Mouse (Mus musculus): ENCODE results near the gene Lrrc20. TPM values are rescaled to one million over a fixed set of nuclear protein-coding genes. Genes with fewer than 3 reads are reported as not detected.
A peak's percentile ranks its signal among the peaks of the same experiment; 100 is the strongest.

The Lrrc20 gene
- 1 to 10 TPM in 13 of 26 experiments, under 1 TPM in 7, not detected in 6; 0.31 to 2.4 (median 1.1) TPM for total RNA-seq (2018; cell fraction: chromatin; rRNA removed)
- total RNA-seq (2018; cell fraction: cytosol; rRNA removed): 1 to 10 TPM; 2.8 to 6.3 (median 4.0) TPM
- total RNA-seq (2018; cell fraction: nucleus; rRNA removed): 1 to 10 TPM in 23 of 26 experiments, under 1 TPM in 3; 0.58 to 4.5 (median 2.0) TPM
- polyA plus RNA-seq (2018): 4.4 to 7.4 TPM (median 5.7 TPM) in 3 replicates

DNA sequence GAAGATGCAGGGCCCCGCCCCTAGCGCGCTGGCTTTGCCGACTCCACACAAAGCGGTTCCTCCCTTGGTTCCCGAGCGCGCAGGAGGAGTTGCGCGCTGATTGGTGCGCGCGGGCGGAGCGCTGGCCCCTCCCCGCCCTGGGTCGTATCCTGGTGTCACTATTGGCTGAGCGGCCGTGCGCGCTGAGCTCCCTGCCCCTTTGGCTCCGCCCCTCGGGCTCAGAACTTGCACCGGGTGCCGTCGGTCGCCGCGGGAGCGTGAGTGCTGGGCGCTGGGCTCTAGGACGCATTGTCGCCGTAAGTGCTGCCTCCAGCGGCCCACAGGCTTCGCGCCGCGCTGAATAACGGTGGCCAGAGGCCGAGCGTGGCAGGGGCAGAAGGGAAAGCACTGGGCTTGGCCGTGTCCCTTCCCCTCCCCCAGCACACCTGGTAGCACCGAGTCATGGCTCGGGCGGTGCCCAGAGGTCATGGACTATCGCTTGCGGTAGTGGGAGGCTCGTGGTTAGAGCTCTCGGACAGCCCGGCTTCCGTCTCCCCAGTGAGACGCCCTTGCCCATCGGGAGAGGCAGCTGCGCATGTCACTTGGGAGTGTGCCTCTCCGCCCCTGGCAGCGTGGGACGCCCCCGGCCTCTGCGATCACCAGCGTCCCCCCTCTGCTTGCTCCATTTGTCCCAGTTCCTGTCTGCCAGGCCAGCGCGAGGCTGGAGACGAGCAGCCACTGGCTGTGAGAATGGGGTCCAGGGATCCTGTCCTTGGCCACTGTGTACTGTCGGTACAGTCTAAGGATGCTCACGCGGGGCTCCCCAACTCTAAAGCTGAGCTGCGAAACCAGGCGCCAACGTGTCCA is at the start of gene Lrrc20:
Gene Lrrc20, plus strand, starts transcription at position 208 of the 846 bp plus-strand sequence.
- peak within 1 kb of the TSS; percentile 31; the same call in 1 of the 2 replicates for H3K27ac ChIP-seq
- peak within 1 kb of the TSS; percentile 48 for H3K4me3 ChIP-seq (ENCODE audit: inconsistent target)
- no peaks in the 10 kb centered on the region for H3K36me3 ChIP-seq (ENCODE audit: inconsistent target)
- H3K79me2 ChIP-seq (ENCODE audit: inconsistent target): no peaks in the 10 kb centered on the region
- under 1% methylated on average over 67 of the region's 70 CpGs for WGBS (ENCODE audit: missing documents)

DNA sequence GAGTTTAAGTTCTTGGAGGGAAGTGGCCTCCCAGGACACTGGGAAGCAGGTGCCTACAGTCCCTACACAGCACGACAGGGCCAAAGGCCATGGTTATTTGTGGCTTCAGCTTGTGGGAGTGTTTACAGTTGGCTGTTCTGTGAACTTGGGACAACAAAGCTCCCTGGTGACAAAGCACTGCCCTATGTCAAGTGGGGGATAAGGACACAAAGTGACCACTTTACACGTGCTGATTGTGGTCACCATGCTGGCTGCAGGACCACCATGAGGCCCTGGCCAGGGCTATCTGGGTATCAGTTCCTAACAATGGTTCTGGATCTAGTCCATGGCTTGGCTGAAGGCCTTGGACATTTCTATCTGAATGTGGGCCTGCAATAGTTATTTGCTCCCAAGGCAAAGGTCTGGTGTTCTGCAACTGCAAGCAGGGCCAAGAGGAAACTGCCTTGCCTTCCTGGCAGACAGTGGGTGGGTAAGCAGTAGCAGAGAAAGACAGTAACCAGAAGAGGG is 49.3 kb upstream of the Lrrc20 start:
- Histone ChIP-seq H3K36me3 (ENCODE audit: inconsistent target) (peaks cover 17% of the 10 kb centered on the region; the same call in 1 of the 2 replicates), H3K27ac (no peak overlapping the region)
- 52% methylated on average over 2 of the region's 2 CpGs for WGBS (ENCODE audit: missing documents)

DNA sequence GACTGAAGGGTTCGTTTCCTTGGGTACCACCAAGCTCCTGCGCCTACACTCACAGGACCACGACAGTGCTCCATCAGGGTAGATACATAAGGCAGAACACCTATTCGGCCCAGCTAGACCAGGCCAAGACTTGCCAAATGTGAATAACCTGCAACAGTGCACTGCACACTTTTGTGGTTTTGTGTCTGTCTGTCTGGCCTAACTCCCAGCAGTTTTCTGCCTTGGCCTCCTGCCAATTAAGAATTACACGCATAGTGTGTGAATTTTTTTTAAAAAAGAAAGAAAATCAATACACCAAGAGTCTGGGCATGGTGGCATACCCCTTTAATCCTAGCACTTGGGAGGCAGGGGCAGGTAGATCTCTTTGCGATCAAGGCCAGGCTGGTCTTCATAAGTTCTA is 47.6 kb upstream of the Lrrc20 start:
- no peak overlapping the region for H3K27ac ChIP-seq
- H3K79me2 ChIP-seq (ENCODE audit: inconsistent target): no peaks in the 10 kb centered on the region
- no peak overlapping the region for H3K4me3 ChIP-seq (ENCODE audit: inconsistent target)
- 81% methylated on average over 6 of the region's 6 CpGs for WGBS (ENCODE audit: missing documents)
- H3K36me3 ChIP-seq (ENCODE audit: inconsistent target): peaks cover 31% of the 10 kb centered on the region

More for the DNA sequence above, 49.3 kb upstream of the Lrrc20 start:
- no peak overlapping the region for H3K4me3 ChIP-seq (ENCODE audit: inconsistent target)
- H3K79me2 ChIP-seq (ENCODE audit: inconsistent target): no peaks in the 10 kb centered on the region

DNA sequence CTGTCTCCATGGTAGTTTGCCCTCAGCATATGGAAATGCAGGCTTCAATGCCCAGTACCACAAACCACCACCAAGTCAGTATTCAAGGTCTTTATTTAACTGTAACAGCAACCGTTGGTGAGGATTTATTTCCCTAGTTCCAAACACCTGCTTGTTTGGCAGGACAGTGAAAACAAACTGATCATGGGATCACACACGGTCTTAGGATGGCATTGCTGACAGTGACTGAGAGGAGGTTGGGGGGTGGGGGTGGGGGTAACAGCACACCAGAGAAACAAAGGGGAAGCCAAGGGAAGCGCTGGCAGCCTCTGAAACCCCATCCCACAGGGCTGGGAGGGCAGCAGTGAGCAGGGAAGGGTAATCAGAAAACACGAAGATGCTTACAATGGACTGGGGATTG is 47.2 kb upstream of the Lrrc20 start:
- no peak overlapping the region for H3K27ac ChIP-seq
- no peak overlapping the region for H3K4me3 ChIP-seq (ENCODE audit: inconsistent target)
- peaks cover 36% of the 10 kb centered on the region for H3K36me3 ChIP-seq (ENCODE audit: inconsistent target)
- WGBS (ENCODE audit: missing documents): 80% methylated on average over 4 of the region's 4 CpGs
- no peaks in the 10 kb centered on the region for H3K79me2 ChIP-seq (ENCODE audit: inconsistent target)

DNA sequence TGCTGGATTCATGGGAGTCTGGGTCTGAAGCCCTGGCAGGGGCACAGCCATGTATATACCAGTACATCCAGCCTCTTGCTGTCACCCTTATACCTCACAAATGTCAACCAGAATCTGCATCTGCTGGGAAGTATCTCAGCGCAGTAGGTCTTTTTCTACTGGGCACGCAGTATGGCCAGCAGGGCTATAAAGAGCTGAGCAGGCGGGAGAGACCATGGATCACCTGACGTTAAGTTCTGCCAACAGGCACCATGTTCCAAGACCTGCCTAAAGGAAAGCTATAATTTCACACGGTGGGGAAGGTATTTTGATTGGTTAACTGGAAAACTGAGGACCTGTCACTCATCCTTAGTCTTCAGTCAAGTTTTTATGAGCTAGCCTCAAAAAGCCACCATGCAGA is 46.6 kb upstream of the Lrrc20 start:
- no peak overlapping the region for H3K27ac ChIP-seq
- no peaks in the 10 kb centered on the region for H3K79me2 ChIP-seq (ENCODE audit: inconsistent target)
- no peak overlapping the region for H3K4me3 ChIP-seq (ENCODE audit: inconsistent target)
- 99% methylated on average over 5 of the region's 5 CpGs for WGBS (ENCODE audit: missing documents)
- peaks cover 42% of the 10 kb centered on the region for H3K36me3 ChIP-seq (ENCODE audit: inconsistent target)

DNA sequence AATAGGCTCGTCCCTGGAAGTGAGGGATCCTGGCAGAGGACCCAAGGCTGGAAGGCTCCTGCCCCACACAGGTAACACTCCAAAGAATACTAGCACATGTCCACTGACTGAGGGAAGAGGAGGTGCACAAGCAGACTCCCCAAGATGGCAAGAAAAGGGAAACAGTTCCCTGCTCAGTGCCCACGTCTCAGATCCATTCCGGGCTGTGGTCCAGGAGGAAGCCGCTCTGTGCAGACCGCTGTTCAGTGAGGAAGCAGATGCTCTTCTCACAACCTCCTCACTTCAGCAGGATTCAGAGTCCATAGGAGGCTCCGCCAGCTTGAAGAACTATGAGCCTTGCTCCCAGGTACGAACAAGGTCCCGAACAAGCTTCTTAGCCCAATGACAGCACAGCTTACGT is 44.2 kb upstream of the Lrrc20 start:
- Histone ChIP-seq H3K79me2 (ENCODE audit: inconsistent target) (peaks cover 10% of the 10 kb centered on the region), H3K27ac (no peak overlapping the region), H3K36me3 (ENCODE audit: inconsistent target) (peaks cover 56% of the 10 kb centered on the region), H3K4me3 (ENCODE audit: inconsistent target) (no peak overlapping the region)
- 93% methylated on average over 9 of the region's 9 CpGs for WGBS (ENCODE audit: missing documents)

GRCm38 (mm10) chr10:61440202-61440800 is 35.3 kb upstream of the Lrrc20 start:
- Histone ChIP-seq H3K4me3 (ENCODE audit: inconsistent target) (no peak overlapping the region), H3K27ac (no peak overlapping the region), H3K36me3 (ENCODE audit: inconsistent target) (peaks cover 1% of the 10 kb centered on the region; the same call in 1 of the 2 replicates), H3K79me2 (ENCODE audit: inconsistent target) (peaks cover 95% of the 10 kb centered on the region)
- 99% methylated on average over 7 of the region's 7 CpGs for WGBS (ENCODE audit: missing documents)

DNA sequence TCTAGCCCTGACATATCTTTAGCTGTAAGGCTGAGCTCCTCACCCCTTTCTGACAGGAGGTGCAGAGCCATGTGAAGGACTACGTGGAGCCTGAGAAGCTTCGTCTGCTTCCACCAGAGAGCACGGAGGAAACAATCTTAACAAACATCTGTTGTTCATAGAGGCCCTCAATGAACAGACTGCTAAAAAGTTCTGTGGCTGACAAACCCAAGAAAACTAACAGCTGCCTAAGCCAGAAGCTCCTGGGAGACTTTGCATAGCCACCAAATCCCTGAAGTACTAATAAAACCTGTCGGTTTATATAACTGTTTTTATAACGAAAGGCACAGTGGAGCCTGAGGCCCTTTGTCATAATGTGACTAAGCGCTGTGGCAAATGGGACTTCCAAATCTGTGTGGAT is 32.1 kb upstream of the Lrrc20 start:
- H3K4me3 ChIP-seq (ENCODE audit: inconsistent target): no peak overlapping the region
- 73% methylated on average over 6 of the region's 6 CpGs for WGBS (ENCODE audit: missing documents)
- peaks cover 100% of the 10 kb centered on the region for H3K79me2 ChIP-seq (ENCODE audit: inconsistent target)
- H3K27ac ChIP-seq: no peak overlapping the region
- peaks cover 5% of the 10 kb centered on the region; the same call in 1 of the 2 replicates for H3K36me3 ChIP-seq (ENCODE audit: inconsistent target)

DNA sequence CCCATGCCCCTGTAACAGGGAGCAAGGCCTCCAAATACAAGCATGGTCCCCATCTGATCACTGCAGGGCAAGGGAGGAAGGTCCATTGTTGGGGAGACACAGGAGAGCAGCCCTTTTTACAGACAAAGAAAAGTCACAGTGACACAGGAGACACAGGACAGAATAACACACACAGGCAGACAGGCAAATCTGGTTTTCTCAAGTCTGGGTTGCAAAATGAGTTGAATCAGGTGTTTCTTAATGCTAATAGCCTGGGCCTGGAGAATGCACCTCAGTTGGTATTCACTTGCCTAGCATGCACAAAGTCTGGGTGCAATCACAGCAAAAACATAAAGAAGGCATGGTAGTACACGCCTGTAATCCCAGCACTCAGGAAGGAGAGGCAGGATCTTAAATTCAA is 31.7 kb upstream of the Lrrc20 start:
- 83% methylated on average over 1 of the region's 1 CpGs for WGBS (ENCODE audit: missing documents)
- Histone ChIP-seq H3K79me2 (ENCODE audit: inconsistent target) (peaks cover 100% of the 10 kb centered on the region), H3K4me3 (ENCODE audit: inconsistent target) (no peak overlapping the region), H3K27ac (no peak overlapping the region), H3K36me3 (ENCODE audit: inconsistent target) (peaks cover 6% of the 10 kb centered on the region; the same call in 1 of the 2 replicates)

GRCm38 (mm10) chr10:61445016-61445415 is 30.6 kb upstream of the Lrrc20 start:
- no peak overlapping the region for H3K4me3 ChIP-seq (ENCODE audit: inconsistent target)
- WGBS (ENCODE audit: missing documents): 85% methylated on average over 3 of the region's 3 CpGs
- no peak overlapping the region for H3K27ac ChIP-seq
- H3K36me3 ChIP-seq (ENCODE audit: inconsistent target): peaks cover 6% of the 10 kb centered on the region; the same call in 1 of the 2 replicates
- H3K79me2 ChIP-seq (ENCODE audit: inconsistent target): peaks cover 100% of the 10 kb centered on the region

DNA sequence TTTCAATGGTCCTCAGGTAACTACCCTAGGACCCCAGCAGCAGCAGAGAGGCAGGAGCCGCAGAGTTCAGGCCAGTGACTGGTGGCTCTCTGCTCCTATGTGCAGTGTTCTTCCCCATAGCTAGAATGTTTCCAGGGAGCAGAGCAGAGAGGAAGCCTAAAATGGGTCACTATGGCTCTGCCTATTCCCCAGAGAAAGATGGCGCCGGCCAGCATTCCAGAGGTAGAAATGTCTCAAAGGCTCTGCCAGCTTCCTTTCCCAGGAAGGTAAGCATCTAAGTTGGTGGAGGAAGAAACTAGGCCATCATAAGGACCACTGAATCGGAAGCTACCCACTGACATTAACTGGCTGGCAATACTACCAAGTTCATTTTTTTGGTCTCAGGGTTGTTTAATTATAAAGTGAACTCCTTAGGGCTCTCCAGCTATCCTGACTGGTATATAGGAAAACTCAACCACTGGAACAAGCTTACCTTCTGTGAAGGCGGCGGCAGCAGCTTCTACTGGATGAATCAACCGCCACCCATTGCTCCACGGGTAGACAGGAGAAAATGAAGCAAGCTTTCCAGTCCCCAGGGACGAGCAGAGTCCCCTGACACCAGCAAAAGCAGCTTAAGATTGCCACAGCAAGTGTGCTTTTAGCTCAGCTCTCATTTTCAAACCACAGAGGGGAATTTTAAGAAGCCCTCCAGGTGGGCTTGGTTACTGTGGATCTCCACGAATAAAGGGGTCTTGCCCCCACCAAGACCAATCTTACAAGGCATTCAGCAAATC is 27.8 kb upstream of the Lrrc20 start:
- 0 out of 2 replicates have a peak, but pooled peaks cover 6% of the 10 kb centered on the region for H3K36me3 ChIP-seq (ENCODE audit: inconsistent target)
- H3K4me3 ChIP-seq (ENCODE audit: inconsistent target): no peak overlapping the region
- 91% methylated on average over 10 of the region's 10 CpGs for WGBS (ENCODE audit: missing documents)
- no peak overlapping the region for H3K27ac ChIP-seq
- H3K79me2 ChIP-seq (ENCODE audit: inconsistent target): peaks cover 95% of the 10 kb centered on the region

GRCm38 (mm10) chr10:61448834-61449233 is 26.8 kb upstream of the Lrrc20 start:
- H3K27ac ChIP-seq: no peak overlapping the region
- WGBS (ENCODE audit: missing documents): 63% methylated on average over 2 of the region's 3 CpGs
- no peak overlapping the region for H3K4me3 ChIP-seq (ENCODE audit: inconsistent target)
- 0 out of 2 replicates have a peak, but pooled peaks cover 6% of the 10 kb centered on the region for H3K36me3 ChIP-seq (ENCODE audit: inconsistent target)
- peaks cover 84% of the 10 kb centered on the region for H3K79me2 ChIP-seq (ENCODE audit: inconsistent target)

DNA sequence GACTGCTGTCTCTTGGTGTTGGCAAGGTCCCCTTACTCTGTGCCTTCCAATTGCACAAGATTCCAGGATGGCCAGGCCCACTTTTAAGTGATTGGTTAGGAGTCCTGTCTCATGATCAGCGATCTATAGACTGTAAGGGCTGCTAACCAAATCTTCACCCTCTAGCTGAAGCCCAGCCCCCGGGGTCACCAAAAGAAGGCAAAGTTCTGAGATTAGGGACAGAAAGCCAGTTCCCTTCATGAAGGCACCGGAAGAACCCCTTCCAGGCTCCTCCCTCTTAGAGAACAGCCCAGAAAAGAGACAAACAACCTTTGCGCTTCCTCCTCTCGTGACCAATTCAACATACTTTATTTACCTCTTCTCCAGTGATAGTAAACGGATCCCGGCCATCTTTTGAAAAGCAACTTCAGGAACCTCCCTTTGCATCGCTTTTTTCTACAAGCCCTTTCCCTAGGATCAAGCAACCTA is 24.1 kb upstream of the Lrrc20 start:
- Histone ChIP-seq H3K27ac (peak overlapping the region; percentile 81), H3K79me2 (ENCODE audit: inconsistent target) (peaks cover 57% of the 10 kb centered on the region), H3K36me3 (ENCODE audit: inconsistent target) (0 out of 2 replicates have a peak, but pooled peaks cover 6% of the 10 kb centered on the region), H3K4me3 (ENCODE audit: inconsistent target) (peak overlapping the region; percentile 93)
- 0% methylated on average over 8 of the region's 8 CpGs for WGBS (ENCODE audit: missing documents)

Data from macrophage (primary cell).